Mouse (Mus musculus): ENCODE data around the gene Itsn2.
"Not testable (repeated sequence)": the region's sequence is repeated elsewhere in the genome, so short reads cannot be mapped to it uniquely, and the experiment has no call there.

Gene Itsn2

DNA sequence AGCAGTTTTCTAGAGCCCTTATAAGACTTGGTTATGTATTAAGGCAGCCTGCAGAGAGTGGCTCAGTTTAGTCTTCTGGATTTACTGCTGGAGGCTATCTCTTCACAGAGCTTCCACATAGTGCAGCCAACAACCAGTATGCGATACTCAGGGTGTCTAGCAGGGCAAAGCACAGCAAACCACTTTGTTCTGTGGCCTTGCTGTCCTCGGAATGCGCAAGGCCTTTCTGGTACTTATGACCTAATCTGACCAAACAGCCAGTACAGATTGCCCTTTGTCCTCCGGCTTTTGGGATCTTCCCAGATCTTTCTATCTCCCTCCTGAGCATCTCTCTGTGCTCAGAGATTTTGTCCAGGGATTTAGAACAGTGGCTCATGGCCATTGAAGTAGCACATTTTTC is 93.0 kb downstream of the Itsn2 start:
- TF ChIP-seq POU5F1 (IDR thresholded peaks at IDR 0.05; ENCODE audit: borderline replicate concordance, low read length) (no peak), CTCF (conservative IDR thresholded peaks at IDR 0.05; ENCODE audit: low read length) (no peak), NANOG (IDR thresholded peaks at IDR 0.05; ENCODE audit: borderline replicate concordance, low read length) (no peak)
- Histone ChIP-seq H3K4me3 (replicated peaks; ENCODE audit: low read length) (no peak overlapping the region), H3K9me3 (ENCODE audit: low read length) (no peaks in the 10 kb centered on the region), H3K36me3 (ENCODE audit: insufficient read depth, low read length) (no peaks in the 10 kb centered on the region), H3K4me1 (replicated peaks; ENCODE audit: low read depth, low read length) (no peaks in the 10 kb centered on the region), H3K27me3 (ENCODE audit: insufficient read depth, low read length) (no peaks in the 10 kb centered on the region)

DNA sequence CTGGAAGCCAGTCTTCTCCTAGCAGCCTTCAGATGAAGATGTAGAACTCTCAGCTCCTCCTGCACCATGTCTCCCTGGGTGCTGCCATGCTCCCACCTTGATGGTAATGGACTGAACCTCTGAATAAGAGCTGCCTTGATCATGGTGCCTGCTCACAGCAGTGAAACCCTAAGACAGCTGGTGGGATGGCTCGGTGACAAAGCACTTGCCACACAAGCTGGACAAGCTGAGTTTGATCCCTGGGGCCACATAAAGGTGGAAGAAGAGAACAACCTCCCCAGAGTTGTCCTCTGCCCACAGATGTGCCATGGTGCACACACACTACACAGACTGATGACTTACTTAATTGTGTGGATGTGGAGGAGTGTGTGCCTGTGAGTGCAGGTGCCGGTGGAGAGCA is 95.9 kb downstream of the Itsn2 start:
- Histone ChIP-seq H3K9me3 (ENCODE audit: low read length) (no peaks in the 10 kb centered on the region), H3K36me3 (ENCODE audit: insufficient read depth, low read length) (no peaks in the 10 kb centered on the region), H3K27me3 (ENCODE audit: insufficient read depth, low read length) (no peaks in the 10 kb centered on the region), H3K4me1 (replicated peaks; ENCODE audit: low read depth, low read length) (no peaks in the 10 kb centered on the region), H3K4me3 (replicated peaks; ENCODE audit: low read length) (no peak overlapping the region)
- TF ChIP-seq CTCF (conservative IDR thresholded peaks at IDR 0.05; ENCODE audit: low read length) (no peak), POU5F1 (IDR thresholded peaks at IDR 0.05; ENCODE audit: borderline replicate concordance, low read length) (no peak), NANOG (IDR thresholded peaks at IDR 0.05; ENCODE audit: borderline replicate concordance, low read length) (no peak)

DNA sequence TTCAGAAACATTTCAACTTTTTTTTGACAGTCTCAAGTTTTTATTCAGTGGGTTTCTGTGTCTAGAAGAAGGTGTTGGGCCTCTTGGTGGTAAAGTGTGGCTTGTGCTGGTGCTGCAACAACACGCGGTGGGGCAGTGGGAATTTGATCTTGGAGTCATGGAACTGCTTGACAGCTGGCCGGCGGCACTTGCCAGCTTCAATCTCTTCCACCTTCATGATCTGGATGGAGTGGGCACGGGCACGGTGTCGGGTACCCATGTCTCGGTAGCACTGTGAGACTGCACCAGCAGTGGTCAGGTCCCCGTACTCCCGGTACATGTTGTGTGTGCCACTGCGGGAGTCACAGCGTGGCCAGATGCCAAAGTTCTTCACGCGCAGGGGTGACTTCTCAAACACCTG is 96.9 kb downstream of the Itsn2 start:
- Histone ChIP-seq H3K36me3 (ENCODE audit: insufficient read depth, low read length) (no peaks in the 10 kb centered on the region), H3K27me3 (ENCODE audit: insufficient read depth, low read length) (no peaks in the 10 kb centered on the region), H3K9me3 (ENCODE audit: low read length) (no peaks in the 10 kb centered on the region), H3K4me1 (replicated peaks; ENCODE audit: low read depth, low read length) (no peaks in the 10 kb centered on the region), H3K4me3 (replicated peaks; ENCODE audit: low read length) (no peak overlapping the region)
- TF ChIP-seq CTCF (conservative IDR thresholded peaks at IDR 0.05; ENCODE audit: low read length): no peak

- no peaks in the 10 kb centered on the region for H3K9me3 ChIP-seq (ENCODE audit: low read length)
- H3K4me3 ChIP-seq (replicated peaks; ENCODE audit: low read length): no peak overlapping the region
- no peaks in the 10 kb centered on the region for H3K27me3 ChIP-seq (ENCODE audit: insufficient read depth, low read length)
- no peak for TF ChIP-seq NANOG (IDR thresholded peaks at IDR 0.05; ENCODE audit: borderline replicate concordance, low read length)
- TF ChIP-seq POU5F1 (IDR thresholded peaks at IDR 0.05; ENCODE audit: borderline replicate concordance, low read length): no peak
- no peak for TF ChIP-seq CTCF (conservative IDR thresholded peaks at IDR 0.05; ENCODE audit: low read length)
- H3K36me3 ChIP-seq (ENCODE audit: insufficient read depth, low read length): no peaks in the 10 kb centered on the region
- H3K4me1 ChIP-seq (replicated peaks; ENCODE audit: low read depth, low read length): no peaks in the 10 kb centered on the region
These were observed 98.8 kb downstream of the Itsn2 start for GRCm38 (mm10) chr12:4691193-4691592.

DNA sequence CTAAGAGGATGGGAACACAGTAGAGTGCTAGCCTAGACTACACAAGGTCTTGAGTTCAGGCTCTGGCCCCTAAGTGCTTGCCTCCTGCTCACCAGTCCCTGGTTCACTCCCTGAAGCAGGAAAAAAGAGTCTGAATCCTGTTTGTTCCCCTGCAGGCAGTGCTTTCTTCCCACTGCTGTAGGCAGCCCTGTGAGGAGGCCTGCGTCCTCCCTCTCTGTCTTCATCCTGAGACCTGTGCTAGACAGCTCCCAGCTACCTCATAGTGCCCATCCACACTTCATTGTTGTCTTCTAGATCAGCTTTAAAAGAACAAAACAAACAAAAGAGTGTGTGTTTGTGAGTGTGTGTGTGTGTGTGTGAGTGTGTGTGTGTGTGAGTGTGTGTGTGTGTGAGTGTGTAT is 102.1 kb downstream of the Itsn2 start:
- H3K4me3 ChIP-seq (replicated peaks; ENCODE audit: low read length): no peak overlapping the region
- no peaks in the 10 kb centered on the region for H3K9me3 ChIP-seq (ENCODE audit: low read length)
- peaks cover 21% of the 10 kb centered on the region for H3K36me3 ChIP-seq (ENCODE audit: insufficient read depth, low read length)
- TF ChIP-seq NANOG (IDR thresholded peaks at IDR 0.05; ENCODE audit: borderline replicate concordance, low read length) (no peak), POU5F1 (IDR thresholded peaks at IDR 0.05; ENCODE audit: borderline replicate concordance, low read length) (no peak), CTCF (conservative IDR thresholded peaks at IDR 0.05; ENCODE audit: low read length) (no peak)
- H3K27me3 ChIP-seq (ENCODE audit: insufficient read depth, low read length): no peaks in the 10 kb centered on the region
- H3K4me1 ChIP-seq (replicated peaks; ENCODE audit: low read depth, low read length): peaks cover 9% of the 10 kb centered on the region

- H3K27me3 ChIP-seq (ENCODE audit: insufficient read depth, low read length); H3K9me3 ChIP-seq (ENCODE audit: low read length); H3K4me3 ChIP-seq (replicated peaks; ENCODE audit: low read length): not testable (repeated sequence)
- Histone ChIP-seq H3K4me1 (replicated peaks; ENCODE audit: low read depth, low read length) (peaks cover 29% of the 10 kb centered on the region), H3K36me3 (ENCODE audit: insufficient read depth, low read length) (peaks cover 38% of the 10 kb centered on the region)
These were observed 113.2 kb downstream of the Itsn2 start for GRCm38 (mm10) chr12:4705626-4706025.

GRCm38 (mm10) chr12:4706175-4706574 is 113.7 kb downstream of the Itsn2 start:
- Histone ChIP-seq H3K27me3 (ENCODE audit: insufficient read depth, low read length) (no peaks in the 10 kb centered on the region), H3K4me3 (replicated peaks; ENCODE audit: low read length) (no peak overlapping the region), H3K9me3 (ENCODE audit: low read length) (no peaks in the 10 kb centered on the region), H3K36me3 (ENCODE audit: insufficient read depth, low read length) (peaks cover 38% of the 10 kb centered on the region), H3K4me1 (replicated peaks; ENCODE audit: low read depth, low read length) (peaks cover 24% of the 10 kb centered on the region)
- TF ChIP-seq POU5F1 (IDR thresholded peaks at IDR 0.05; ENCODE audit: borderline replicate concordance, low read length): no peak
- no peak for TF ChIP-seq NANOG (IDR thresholded peaks at IDR 0.05; ENCODE audit: borderline replicate concordance, low read length)
- TF ChIP-seq CTCF (conservative IDR thresholded peaks at IDR 0.05; ENCODE audit: low read length): no peak

DNA sequence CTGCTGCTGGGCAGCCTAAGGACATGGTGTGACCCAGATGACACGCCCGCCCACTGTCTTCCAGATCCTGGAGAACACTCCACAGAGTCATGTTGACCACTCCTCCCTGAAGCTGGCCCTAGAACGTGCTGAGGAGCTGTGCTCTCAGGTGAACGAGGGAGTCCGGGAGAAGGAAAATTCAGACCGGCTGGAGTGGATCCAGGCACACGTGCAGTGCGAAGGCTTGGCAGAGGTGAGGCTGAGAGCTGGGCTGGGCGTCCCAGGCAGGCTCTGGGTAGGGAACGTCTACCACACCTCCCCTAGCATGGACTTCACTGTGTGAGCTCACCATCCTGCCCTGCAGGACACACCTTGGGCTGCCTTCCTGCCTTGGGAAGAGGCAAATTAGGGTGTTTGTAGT is 114.5 kb downstream of the Itsn2 start:
- TF ChIP-seq POU5F1 (IDR thresholded peaks at IDR 0.05; ENCODE audit: borderline replicate concordance, low read length) (no peak), CTCF (conservative IDR thresholded peaks at IDR 0.05; ENCODE audit: low read length) (no peak)
- no peak overlapping the region for H3K4me3 ChIP-seq (replicated peaks; ENCODE audit: low read length)

DNA sequence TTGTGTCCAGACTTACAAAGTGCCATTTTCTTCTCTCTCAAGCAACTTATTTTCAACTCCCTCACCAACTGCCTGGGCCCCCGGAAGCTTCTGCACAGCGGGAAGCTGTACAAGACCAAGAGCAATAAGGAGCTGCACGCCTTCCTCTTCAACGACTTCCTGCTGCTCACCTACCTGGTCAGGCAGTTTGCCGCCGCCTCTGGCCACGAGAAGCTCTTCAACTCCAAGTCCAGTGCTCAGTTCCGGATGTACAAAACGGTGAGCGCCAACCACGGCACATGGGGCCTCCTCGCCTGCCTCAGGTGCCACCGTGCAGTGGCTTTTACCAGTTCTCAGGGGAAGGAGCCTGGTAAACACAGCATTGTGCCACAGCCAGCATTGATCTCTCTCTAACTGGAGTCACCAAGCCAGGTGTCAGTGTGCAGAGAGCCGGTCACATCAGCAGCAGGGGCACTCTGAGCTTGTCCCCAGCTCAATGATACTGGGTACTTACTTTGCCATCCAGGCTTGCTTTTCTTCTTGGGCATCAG is 115.1 kb downstream of the Itsn2 start:
- H3K4me1 ChIP-seq (replicated peaks; ENCODE audit: low read depth, low read length): peaks cover 13% of the 10 kb centered on the region
- H3K4me3 ChIP-seq (replicated peaks; ENCODE audit: low read length): no peak overlapping the region
- no peak for TF ChIP-seq CTCF (conservative IDR thresholded peaks at IDR 0.05; ENCODE audit: low read length)
- TF ChIP-seq NANOG (IDR thresholded peaks at IDR 0.05; ENCODE audit: borderline replicate concordance, low read length): no peak
- H3K36me3 ChIP-seq (ENCODE audit: insufficient read depth, low read length): peaks cover 47% of the 10 kb centered on the region
- no peaks in the 10 kb centered on the region for H3K27me3 ChIP-seq (ENCODE audit: insufficient read depth, low read length)
- H3K9me3 ChIP-seq (ENCODE audit: low read length): no peaks in the 10 kb centered on the region

More for the DNA sequence above, 114.5 kb downstream of the Itsn2 start:
- Histone ChIP-seq H3K36me3 (ENCODE audit: insufficient read depth, low read length) (peaks cover 41% of the 10 kb centered on the region), H3K9me3 (ENCODE audit: low read length) (no peaks in the 10 kb centered on the region), H3K4me1 (replicated peaks; ENCODE audit: low read depth, low read length) (peaks cover 19% of the 10 kb centered on the region), H3K27me3 (ENCODE audit: insufficient read depth, low read length) (no peaks in the 10 kb centered on the region)

All from E14TG2a.4 (cell line).